Mouse (Mus musculus) liver, adult 2 months (tissue): ENCODE results near the gene Cdkl4. TPM values are rescaled to one million over a fixed set of nuclear protein-coding genes. Genes with fewer than 3 reads are reported as not detected.

Source experiments
- DNase-seq: peaks from one replicate; pipeline ENCODE4 v3.0.0-alpha.2; 2011; ENCODE audit warnings: low read depth, low spot score; ENCODE audit errors: extremely low read depth
- H3K27ac ChIP-seq: fragments of 200-500 bp; replicated peaks from 2 replicates; pipeline ENCODE4 v1.5.1; 2012; ENCODE audit warnings: low read depth, mild to moderate bottlenecking, control low read depth, inconsistent platforms, low read length; ENCODE audit not compliant: insufficient read depth
- H3K27me3 ChIP-seq: fragments of 200-500 bp; 2 replicates; pipeline ENCODE4 v1.6.1; 2012; ENCODE audit warnings: mild to moderate bottlenecking, moderate library complexity, low read length, inconsistent platforms; ENCODE audit not compliant: control insufficient read depth, insufficient read depth
- H3K36me3 ChIP-seq: fragments of 200-500 bp; 2 replicates; pipeline ENCODE4 v1.6.1; 2012; ENCODE audit warnings: low read length, inconsistent platforms; ENCODE audit not compliant: control insufficient read depth, insufficient read depth
- H3K4me1 ChIP-seq: fragments of 200-500 bp; 2 replicates; pipeline ENCODE4 v1.6.1; 2011; ENCODE audit warnings: low read length; ENCODE audit not compliant: control insufficient read depth, insufficient read depth
- H3K4me3 ChIP-seq: fragments of 200-500 bp; 2 replicates; pipeline ENCODE4 v1.5.1; 2011; ENCODE audit warnings: low read depth, mild to moderate bottlenecking, control low read depth, low read length, moderate library complexity; ENCODE audit not compliant: insufficient read depth
- H3K79me2 ChIP-seq: fragments of 200-500 bp; 2 replicates; pipeline ENCODE4 v1.6.1; 2012; ENCODE audit warnings: inconsistent platforms, mild to moderate bottlenecking, low read length, moderate library complexity; ENCODE audit not compliant: control insufficient read depth, insufficient read depth
- H3K9ac ChIP-seq: fragments of 200-500 bp; 2 replicates; pipeline ENCODE4 v1.6.1; 2012; ENCODE audit warnings: low read depth, mild to moderate bottlenecking, control low read depth, inconsistent platforms, low read length
- CTCF ChIP-seq: fragments of 200-500 bp; IDR thresholded peaks from 2 replicates; pipeline ENCODE4 v1.5.1; 2011; ENCODE audit warnings: low read depth, low read length, control low read depth
- POLR2A ChIP-seq: fragments of 200-500 bp; IDR thresholded peaks from 2 replicates; pipeline ENCODE4 v1.6.1; 2011; ENCODE audit warnings: low read length, control low read depth; ENCODE audit not compliant: insufficient read depth; ENCODE audit errors: extremely low read depth
- WGBS: fragments of 180-500 bp; shearing (Covaris S2); methylation state at CpG from one replicate; pipeline ENCODE4 v1.1.7; 2018; 5-methylcytosine and 5-hydroxymethylcytosine counted together
- polyA plus RNA-seq: library from polyadenylated mRNA; depleted of rRNA; stranded (reverse); fragments of >200 nt; gene quantifications from 2 replicates; pipeline ENCODE4 v1.2.3, GENCODE M21; 2012
- total RNA-seq: library from RNA; depleted of rRNA; stranded (reverse); fragments of >200 nt; gene quantifications from 2 replicates; pipeline ENCODE4 v1.2.3, GENCODE M21; 2014

Gene Cdkl4
- total and polyA plus RNA-seq, 2 experiments = 0.09 to 0.13 TPM

DNA sequence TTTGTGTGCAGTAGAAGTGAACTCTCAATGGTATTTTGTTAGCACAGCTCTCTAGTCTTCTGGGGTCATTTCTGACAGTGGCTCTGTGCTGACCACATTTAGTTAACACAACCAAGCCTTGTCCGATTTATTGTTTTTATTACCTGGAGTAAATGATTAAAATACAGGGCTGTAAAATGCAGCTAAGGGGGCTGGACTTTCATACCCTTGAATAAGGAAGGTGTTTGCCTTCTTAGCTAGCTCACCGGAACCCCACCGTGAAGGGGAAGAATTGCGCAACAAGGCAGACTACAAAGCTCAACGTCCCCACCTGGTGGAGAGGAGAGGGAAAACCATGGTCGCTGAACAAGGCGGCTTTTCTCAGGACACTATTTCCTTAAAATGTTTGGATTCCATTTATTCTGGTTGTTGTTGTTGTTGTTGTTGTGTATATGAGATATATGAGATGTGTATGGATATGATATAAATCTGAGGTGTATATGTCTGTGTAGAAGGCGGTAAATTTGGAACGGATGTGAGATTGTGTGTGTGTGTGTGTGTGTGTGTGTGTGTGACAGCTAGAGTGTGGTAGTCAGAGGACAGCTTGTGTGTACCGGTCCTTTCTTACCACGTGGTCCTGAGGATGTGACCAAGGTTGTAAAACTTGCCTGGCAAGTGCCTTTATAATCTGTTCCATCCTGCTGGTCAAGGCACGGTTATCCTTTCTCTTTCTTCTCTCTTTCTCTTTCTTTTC lies 16.8 kb downstream of the Cdkl4 start:
- Histone ChIP-seq H3K4me1 (no peaks in the 10 kb centered on the region; the same call in 1 of the 2 replicates), H3K79me2 (no peaks in the 10 kb centered on the region), H3K9ac (no peak overlapping the region), H3K36me3 (no peaks in the 10 kb centered on the region), H3K4me3 (no peak overlapping the region), H3K27me3 (no peaks in the 10 kb centered on the region), H3K27ac (no peak overlapping the region)
- WGBS = 20% methylated on average over 12 of the region's 12 CpGs
- DNase-seq = peak; percentile 50
- TF ChIP-seq POLR2A (no peak), CTCF (peak; percentile 86)

DNA sequence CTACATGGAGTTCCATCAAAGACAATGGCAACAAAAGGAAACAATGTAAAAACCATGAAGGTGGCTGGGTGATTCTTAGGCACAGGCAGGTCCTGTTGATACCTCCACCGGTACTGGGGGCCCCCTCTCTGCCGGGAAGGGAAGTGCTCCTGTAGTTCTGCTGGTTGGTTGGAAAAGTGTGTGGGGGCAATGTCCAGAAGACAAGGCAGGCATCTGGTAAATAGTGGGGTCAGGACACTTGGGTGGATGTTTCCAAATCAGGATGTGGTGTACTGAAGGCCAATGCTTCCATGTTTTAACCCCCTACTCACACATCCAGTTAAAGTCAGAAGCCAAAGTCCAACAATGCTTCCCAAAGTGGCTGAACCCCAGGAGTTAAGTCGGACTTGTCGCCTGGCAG lies 17.9 kb downstream of the Cdkl4 start:
- no peak overlapping the region for H3K27ac ChIP-seq
- H3K36me3 ChIP-seq = no peaks in the 10 kb centered on the region
- DNase-seq = peak; percentile 50
- H3K9ac ChIP-seq = no peak overlapping the region
- 38% methylated on average over 4 of the region's 4 CpGs for WGBS
- H3K4me1 ChIP-seq = no peaks in the 10 kb centered on the region; the same call in 1 of the 2 replicates
- no peaks in the 10 kb centered on the region for H3K27me3 ChIP-seq
- H3K4me3 ChIP-seq = no peak overlapping the region
- H3K79me2 ChIP-seq = no peaks in the 10 kb centered on the region
- no peak for TF ChIP-seq POLR2A
- peak; percentile 50 for TF ChIP-seq CTCF

DNA sequence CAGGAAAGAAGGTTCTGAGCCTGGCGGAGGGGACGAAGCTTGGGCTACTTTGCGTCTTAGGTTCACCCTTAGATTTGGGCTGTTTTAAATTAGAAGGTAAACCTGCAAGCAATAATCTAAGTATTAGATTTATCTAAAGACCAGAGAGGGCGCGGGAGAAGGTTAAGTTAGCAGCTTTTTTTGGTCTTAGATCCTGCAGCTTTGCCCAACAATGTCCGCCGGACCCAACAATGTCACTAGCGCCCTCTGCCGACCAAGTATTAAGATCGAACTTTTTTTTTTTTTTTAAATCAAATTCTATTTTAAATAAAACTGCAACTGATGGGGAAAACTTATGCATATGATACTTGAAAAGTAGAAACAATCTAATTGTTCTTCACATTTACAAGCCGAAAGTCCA lies 18.6 kb downstream of the Cdkl4 start:
- TF ChIP-seq CTCF = peak; percentile 67
- no peak for TF ChIP-seq POLR2A
- Histone ChIP-seq H3K79me2 (no peaks in the 10 kb centered on the region), H3K4me1 (peaks cover under 1% of the 10 kb centered on the region; the same call in 1 of the 2 replicates), H3K27ac (peak overlapping the region; percentile 69), H3K9ac (peak overlapping the region; percentile 46), H3K36me3 (no peaks in the 10 kb centered on the region), H3K27me3 (no peaks in the 10 kb centered on the region), H3K4me3 (peak overlapping the region; percentile 22; the same call in 1 of the 2 replicates)
- peak; percentile 65 for DNase-seq
- WGBS = 12% methylated on average over 11 of the region's 11 CpGs

DNA sequence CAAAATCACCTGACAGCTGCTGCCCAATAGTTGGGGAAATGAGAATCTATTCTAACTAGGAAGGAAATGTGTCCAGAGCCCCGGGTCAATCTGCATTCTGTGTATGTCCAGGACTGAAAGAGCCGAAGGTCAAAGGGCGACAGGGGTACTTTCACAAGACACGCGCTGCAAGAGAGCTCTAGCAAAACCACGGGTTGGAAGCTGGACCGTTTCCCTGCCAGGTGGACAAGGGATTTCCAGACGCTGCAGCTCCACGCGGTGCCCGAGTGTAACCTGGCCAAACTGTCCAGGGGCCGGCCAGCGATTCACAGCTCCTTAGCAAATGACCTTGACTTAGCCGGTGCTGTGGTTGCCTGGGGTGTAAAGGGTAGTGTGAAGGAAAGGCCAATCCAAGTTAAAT lies 19.0 kb downstream of the Cdkl4 start:
- peak; percentile 87 for DNase-seq
- Histone ChIP-seq H3K4me1 (peaks cover 3% of the 10 kb centered on the region; the same call in 1 of the 2 replicates), H3K9ac (peak overlapping the region; percentile 46), H3K4me3 (peak overlapping the region; percentile 22; the same call in 1 of the 2 replicates), H3K27ac (peak overlapping the region; percentile 69), H3K27me3 (no peaks in the 10 kb centered on the region), H3K79me2 (no peaks in the 10 kb centered on the region), H3K36me3 (no peaks in the 10 kb centered on the region)
- TF ChIP-seq POLR2A (no peak), CTCF (no peak)
- 16% methylated on average over 14 of the region's 14 CpGs for WGBS

DNA sequence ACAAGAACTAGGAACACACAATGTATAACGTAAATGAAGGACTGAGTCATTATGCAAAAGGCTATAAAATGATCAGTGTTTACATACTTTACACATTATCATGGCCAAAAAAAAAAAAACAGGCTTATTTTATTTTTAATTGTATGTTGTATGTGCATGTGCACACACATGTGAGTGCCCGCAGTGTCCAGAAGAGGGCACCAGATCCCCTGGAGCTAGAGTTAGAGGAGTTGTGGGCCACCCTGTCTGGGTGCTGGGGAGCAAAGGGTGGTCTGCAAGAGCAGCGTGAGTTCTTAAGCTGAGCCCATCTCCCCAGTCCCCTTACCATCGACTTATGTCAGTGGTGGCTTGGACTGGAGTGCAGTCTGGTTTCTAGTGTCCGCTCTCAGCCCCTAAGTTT lies 20.2 kb downstream of the Cdkl4 start:
- no peak for DNase-seq
- TF ChIP-seq CTCF = peak; percentile 51
- TF ChIP-seq POLR2A = no peak
- WGBS = 100% methylated on average over 5 of the region's 5 CpGs
- Histone ChIP-seq H3K4me1 (peaks cover 3% of the 10 kb centered on the region; the same call in 1 of the 2 replicates), H3K9ac (no peak overlapping the region), H3K27me3 (no peaks in the 10 kb centered on the region), H3K79me2 (no peaks in the 10 kb centered on the region), H3K27ac (no peak overlapping the region), H3K36me3 (no peaks in the 10 kb centered on the region), H3K4me3 (no peak overlapping the region)
